Mouse (Mus musculus): ENCODE data around the gene Fkbp1a. TPM values are rescaled to one million over a fixed set of nuclear protein-coding genes. Genes with fewer than 3 reads are reported as not detected.

The Fkbp1a gene
- 100 to 1,000 TPM; 619 to 633 TPM for total RNA-seq (2021)
- long read RNA-seq, experiment 1, transcript Fkbp1a-201 (5 exons, 1,658 nt), result major isoform, 905 of 1,079 reads
- long read RNA-seq, experiment 1, transcript Fkbp1a-210 (4 exons, 438 nt), result minor isoform, 21 of 1,079 reads
- long read RNA-seq, experiment 1, partial matches to known transcripts, result 93 of 1,079 reads
- long read RNA-seq, experiment 1, other reads (novel, unspliced or antisense), result 60 of 1,079 reads
- long read RNA-seq, experiment 2, transcript Fkbp1a-210 (4 exons, 438 nt), result minor isoform, 17 of 817 reads
- long read RNA-seq, experiment 2, transcript Fkbp1a-201 (5 exons, 1,658 nt), result major isoform, 673 of 817 reads
- long read RNA-seq, experiment 2, partial matches to known transcripts, result 9 of 817 reads
- long read RNA-seq, experiment 2, other reads (novel, unspliced or antisense), result 115 of 817 reads

- peak; percentile 97 for DNase-seq (ENCODE audit: low spot score in 2 of 2)
- intact Hi-C loops (cut with DNase I), result loop anchor here (2.0 kb wide), 1 partner anchor 48 kb away; the partner anchor contains the start of gene Nsfl1c
Observed at GRCm38 (mm10) chr2:151542323-151543062, at the start of gene Fkbp1a. TSS of gene Fkbp1a (plus strand) at chr2:151542483.

GRCm38 (mm10) chr2:151494035-151494803 is 48.1 kb upstream of the Fkbp1a start, which contains the start of gene Nsfl1c:
TSS of gene Nsfl1c (plus strand) at chr2:151494182.
- peak; percentile 96 to 97 for DNase-seq (ENCODE audit: low spot score in 2 of 2)
- intact Hi-C loops (cut with DNase I), result loop anchor here (1.0 to 5.0 kb wide), 3 partner anchors 49 to 247 kb away; partner anchors contain the start of gene Fkbp1a

- intact Hi-C loops (cut with DNase I), result no loop called here
- no peak for DNase-seq (ENCODE audit: low spot score in 2 of 2)
Observed at GRCm38 (mm10) chr2:151498358-151498757, 43.9 kb upstream of the Fkbp1a start.

DNA sequence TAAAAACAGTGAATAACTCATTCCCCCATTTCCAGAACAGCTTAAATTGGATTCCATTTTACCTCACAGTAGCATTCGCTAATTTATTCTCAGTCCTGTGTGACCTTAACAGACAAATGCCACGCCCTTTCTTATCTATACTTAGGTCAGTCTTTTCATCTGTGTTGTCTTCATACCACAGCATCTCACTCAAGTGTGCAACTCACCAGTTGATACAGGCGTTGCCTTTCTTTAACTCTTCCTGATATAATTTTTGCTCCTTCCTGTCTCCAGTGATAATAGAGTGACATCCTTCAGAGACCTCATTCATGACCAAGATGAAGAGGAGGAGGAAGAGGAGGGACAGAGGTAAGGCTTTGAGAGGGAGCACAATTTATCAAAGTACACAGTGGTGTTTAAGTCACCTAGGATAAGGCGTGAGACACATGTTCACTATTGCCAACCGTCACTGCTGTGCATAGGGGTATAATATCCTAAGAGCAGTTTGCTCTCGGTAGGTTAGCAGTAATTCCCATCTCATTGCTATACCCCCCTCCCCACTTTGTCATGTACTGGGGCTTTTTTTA is 41.8 kb upstream of the Fkbp1a start:
- DNase-seq (ENCODE audit: low spot score in 2 of 2), result no peak
- intact Hi-C loops (cut with DNase I), result no loop called here

DNA sequence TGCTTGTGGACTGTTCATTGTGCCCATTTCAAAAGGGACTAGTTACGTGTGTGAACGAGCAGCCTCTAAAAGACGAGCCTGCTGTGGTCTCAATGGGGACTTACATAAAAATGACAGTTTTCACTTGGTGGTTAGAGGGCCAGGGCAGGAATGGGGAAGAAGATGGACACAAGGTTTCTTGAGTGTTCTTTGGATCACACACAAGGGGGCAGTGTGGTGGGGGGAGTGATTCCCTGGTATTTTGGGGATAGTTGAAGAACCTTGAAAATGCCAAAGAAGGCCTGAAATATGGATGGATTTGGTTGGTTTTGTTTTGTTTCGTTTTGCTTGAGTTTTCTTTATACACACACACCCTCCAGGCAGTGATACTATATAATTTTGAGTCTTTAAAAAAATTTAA is 38.1 kb upstream of the Fkbp1a start:
- DNase-seq (ENCODE audit: low spot score in 2 of 2), result no peak
- intact Hi-C loops (cut with DNase I), result no loop called here

DNA sequence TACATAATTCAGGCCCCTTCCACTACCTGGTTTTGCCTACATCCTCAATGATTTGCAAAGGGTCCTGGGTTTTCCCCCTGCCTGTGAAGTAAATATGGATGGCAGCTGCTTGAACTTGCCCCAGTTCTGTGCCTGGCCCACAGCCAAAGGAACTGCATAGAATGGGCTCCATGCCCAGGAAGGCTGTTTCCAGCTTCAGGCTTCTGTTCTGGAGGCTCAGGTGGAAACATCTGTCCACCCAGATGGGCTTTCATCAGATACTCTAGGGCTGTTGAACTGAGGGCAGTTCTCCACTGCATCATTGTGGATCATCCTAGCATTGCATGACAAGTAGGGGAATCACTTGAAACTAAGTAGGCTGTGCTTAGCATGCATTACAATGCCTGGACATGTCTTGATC is 30.1 kb upstream of the Fkbp1a start:
- DNase-seq (ENCODE audit: low spot score in 2 of 2), result peak; percentile 69 to 79
- intact Hi-C loops (cut with DNase I), result loop anchor here (5.0 kb wide), 1 partner anchor 175 kb away; no protein-coding TSS in a partner anchor

- peak; percentile 46 to 74 for DNase-seq (ENCODE audit: low spot score in 2 of 2)
- intact Hi-C loops (cut with DNase I), result loop anchor here (5.0 kb wide), 1 partner anchor 174 kb away; no protein-coding TSS in a partner anchor
Observed at GRCm38 (mm10) chr2:151513525-151514285, 28.6 kb upstream of the Fkbp1a start.

GRCm38 (mm10) chr2:151519000-151519399 is 23.3 kb upstream of the Fkbp1a start:
- intact Hi-C loops (cut with DNase I), result no loop called here
- no peak for DNase-seq (ENCODE audit: low spot score in 2 of 2)

DNA sequence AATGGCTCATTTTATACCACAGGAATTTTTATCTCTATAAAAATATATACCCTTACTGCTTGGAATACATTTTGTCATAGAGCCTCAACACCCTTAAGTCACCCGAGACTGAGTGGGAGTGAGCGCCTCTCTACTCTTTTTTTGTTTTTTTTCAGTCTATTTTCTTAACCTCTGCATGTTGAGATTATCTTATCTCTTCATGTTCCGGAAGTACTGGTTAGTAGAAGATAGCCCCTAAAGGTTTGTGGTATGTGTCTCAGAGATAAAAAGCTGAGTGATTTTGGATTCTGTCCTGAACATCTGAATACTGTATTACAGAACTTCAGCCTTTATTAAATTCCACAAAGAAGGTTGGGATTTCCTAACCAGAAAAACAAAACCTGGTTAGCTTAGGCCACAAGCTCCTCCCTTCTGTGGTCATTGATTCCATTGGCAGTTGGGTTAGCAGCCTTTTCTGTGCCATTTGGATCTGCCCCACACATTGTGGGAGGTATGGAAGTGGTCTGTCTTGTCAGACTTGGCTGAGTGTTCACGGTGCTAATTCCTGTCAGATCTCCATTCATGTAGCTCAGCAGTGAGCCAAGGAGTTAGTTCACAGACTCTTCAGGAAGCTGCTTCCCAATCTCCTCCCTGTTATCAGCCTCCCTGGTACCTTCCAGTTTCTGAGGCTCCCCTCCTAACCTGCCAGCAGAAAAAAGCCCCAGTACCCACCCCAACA is 17.8 kb upstream of the Fkbp1a start:
- intact Hi-C loops (cut with DNase I), result no loop called here
- no peak for DNase-seq (ENCODE audit: low spot score in 2 of 2)

DNA sequence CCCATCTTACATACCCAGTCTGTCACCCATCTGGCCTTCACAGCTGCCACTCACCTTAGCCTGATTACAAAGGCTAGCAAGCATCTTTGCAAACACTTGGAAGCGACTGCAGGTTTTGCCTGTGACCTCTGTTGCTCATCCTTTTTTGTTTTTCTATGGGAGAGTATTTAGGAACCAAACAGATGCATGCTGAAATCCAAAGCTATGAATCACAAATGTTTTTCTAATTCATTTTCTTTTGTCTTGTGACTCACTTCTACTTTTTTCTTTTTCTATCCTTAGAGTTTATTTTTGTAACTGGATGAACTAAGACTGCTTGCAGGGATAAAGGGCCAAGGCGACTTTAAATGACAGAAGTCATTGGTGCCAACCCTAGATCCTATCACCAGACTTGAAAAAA is 16.8 kb upstream of the Fkbp1a start:
- intact Hi-C loops (cut with DNase I), result no loop called here
- no peak for DNase-seq (ENCODE audit: low spot score in 2 of 2)

GRCm38 (mm10) chr2:151528066-151528465 is 14.2 kb upstream of the Fkbp1a start:
- intact Hi-C loops (cut with DNase I), result no loop called here
- no peak for DNase-seq (ENCODE audit: low spot score in 2 of 2)

GRCm38 (mm10) chr2:151529169-151529568 is 13.1 kb upstream of the Fkbp1a start:
- intact Hi-C loops (cut with DNase I), result no loop called here
- DNase-seq (ENCODE audit: low spot score in 2 of 2), result no peak

DNA sequence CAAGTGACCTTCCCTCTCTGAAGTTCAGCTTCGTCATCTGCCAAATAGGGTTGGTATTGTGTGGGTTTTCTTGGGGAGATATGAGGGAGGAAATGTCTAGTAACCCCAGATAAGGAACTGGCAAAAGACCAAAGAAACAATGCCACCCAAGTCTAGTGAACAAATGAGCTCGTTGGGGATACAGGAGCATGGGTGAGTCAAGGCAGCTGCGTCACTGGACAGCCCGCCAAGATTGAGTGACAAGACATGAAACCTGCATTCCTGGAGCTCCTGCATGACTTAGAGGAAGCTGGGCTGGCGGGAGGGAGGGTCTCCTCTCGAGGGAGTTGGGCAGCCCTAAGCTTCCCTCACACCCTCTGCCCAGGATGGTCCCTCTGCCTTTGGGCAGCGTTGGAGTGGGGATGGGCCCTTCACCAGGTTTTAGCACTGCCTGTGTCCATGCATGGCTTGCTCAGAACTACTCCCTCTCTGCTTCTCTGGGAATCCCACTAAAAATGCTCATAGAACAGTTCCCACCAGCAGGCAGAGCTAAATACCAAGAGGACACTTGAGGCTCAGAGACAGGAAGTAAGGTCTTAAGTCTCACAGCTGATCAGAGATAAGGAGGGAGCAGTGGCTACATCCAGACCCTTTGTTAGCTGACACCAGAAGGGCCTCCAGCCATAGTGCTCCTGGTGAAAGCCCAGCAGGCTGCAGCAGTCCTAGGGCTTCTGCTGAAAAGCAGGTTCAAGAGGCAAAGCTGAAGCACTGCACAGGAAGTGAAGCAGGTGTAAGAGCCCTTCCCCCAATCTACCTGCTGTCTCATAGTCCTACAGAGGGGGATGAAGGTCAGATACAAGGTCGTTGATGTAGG is 11.7 kb upstream of the Fkbp1a start:
- no peak for DNase-seq (ENCODE audit: low spot score in 2 of 2)
- intact Hi-C loops (cut with DNase I), result no loop called here

DNA sequence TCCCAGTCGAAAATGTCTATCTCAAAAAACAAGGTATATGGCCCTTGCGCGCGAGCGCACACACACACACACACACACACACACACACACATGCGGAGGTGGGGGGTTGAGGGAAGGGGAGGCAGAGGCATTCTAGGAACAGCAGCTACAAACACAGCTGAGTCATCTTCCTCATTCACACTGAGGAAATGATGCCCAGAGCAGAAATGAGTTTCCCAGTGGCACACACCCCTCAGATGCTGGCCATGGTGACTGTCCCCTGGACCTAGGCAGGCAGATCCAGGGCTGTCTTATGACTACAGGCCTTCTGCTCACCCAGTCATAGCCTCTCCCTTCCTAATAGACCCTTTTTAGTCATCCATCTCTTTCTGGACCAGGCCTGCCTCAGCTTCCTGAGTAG is 8.7 kb upstream of the Fkbp1a start:
- no peak for DNase-seq (ENCODE audit: low spot score in 2 of 2)
- intact Hi-C loops (cut with DNase I), result no loop called here

GRCm38 (mm10) chr2:151535961-151536617 is 6.2 kb upstream of the Fkbp1a start:
- intact Hi-C loops (cut with DNase I), result no loop called here
- peak in 1 of 2 experiments; percentile 31 for DNase-seq (ENCODE audit: low spot score in 2 of 2)

- intact Hi-C loops (cut with DNase I), result no loop called here
- peak; percentile 65 to 79 for DNase-seq (ENCODE audit: low spot score in 2 of 2)
Observed at GRCm38 (mm10) chr2:151536618-151536974, 5.7 kb upstream of the Fkbp1a start.

DNA sequence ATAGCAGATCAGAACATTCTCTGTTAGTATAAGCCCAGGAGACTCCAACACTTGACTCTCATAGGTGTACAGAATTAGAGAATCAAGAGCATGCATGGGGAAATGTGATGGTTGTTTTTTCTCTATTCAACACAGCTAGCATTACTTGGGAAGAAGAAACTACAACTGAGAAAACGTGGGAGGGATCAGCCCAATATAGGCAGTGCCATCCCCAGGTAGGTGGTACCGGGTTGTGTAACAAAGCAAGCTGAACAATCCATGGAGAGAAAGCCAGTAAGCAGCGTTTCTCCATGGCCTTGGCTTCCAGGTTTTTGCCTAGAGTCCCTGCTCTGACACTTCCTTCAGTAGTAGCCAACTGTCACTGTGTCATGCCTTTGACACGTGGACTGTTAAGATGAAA is 3.6 kb upstream of the Fkbp1a start:
- no peak for DNase-seq (ENCODE audit: low spot score in 2 of 2)
- intact Hi-C loops (cut with DNase I), result no loop called here
